Mouse (Mus musculus) liver, adult (tissue): ENCODE results near the gene Kcne2.

Experiments
- GATA4 ChIP-seq: IDR thresholded peaks from 2 replicates; pipeline ENCODE4 v1.6.1; 2014; ENCODE audit warnings: mild to moderate bottlenecking, low read length; ENCODE audit not compliant: insufficient replicate concordance

Gene Kcne2

DNA sequence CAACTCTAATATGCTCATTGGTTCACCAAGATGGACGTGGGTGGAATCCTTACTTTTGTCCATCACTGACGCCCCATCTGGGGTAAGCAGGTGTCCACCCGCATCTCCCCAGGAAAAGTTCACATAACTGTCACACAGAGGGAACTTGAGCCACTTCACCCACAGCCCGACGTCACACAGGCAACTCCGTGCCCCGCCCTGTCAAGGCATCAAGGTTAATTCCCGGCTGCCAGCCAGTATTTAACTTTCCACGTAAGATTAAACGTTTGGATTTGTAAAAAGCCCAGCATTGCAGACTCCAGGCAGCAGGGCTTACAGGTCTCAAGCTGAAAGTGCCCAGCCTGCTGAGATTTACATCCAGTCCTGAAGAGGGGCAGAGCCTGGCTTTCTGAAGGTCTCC is at the start of gene Kcne2:
Gene Kcne2, plus strand, starts transcription at position 289 of the 400 bp plus-strand sequence.
- TF ChIP-seq GATA4, result no peak

DNA sequence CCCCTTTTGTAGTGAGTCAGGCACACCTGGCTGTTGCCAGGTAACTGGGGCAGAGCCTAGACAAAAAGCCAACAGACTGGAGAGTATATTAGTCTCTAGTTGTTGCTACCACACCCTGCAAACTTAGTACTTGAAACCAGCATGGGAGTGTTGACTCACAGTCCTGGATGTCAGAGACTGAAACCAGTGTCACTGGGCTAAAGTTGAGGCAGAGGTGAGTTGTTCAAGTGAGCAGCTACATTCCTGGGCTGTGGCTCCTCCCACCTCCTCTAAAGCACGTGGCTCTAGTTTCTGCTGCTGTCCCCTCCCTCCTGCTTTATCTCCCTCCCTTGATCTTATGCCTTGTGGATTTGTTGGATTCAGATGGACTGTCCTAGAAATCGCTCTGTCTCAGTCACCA is 46.3 kb upstream of the Kcne2 start:
- TF ChIP-seq GATA4, result no peak

- TF ChIP-seq GATA4, result no peak
These were observed 45.2 kb upstream of the Kcne2 start for GRCm38 (mm10) chr16:92246974-92247373.

DNA sequence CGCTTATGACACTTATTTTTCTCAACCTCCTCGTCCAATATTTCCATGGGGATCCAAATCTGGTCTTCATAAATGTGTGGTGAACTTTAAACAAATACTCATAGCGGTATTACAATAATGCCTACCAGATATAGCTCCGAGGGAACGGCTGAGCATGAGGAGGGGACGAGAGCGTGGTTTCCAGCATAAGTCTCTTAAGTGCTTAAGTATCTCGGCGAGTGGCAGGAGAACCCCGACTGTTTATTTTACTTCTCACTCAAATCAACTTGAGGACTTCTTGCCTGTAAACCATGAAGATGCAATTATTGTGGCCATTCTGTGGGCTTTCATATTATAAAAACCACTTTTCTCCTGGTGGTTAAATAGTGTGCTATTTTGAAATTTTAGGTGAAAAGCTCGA is 44.5 kb upstream of the Kcne2 start:
- TF ChIP-seq GATA4, result no peak

DNA sequence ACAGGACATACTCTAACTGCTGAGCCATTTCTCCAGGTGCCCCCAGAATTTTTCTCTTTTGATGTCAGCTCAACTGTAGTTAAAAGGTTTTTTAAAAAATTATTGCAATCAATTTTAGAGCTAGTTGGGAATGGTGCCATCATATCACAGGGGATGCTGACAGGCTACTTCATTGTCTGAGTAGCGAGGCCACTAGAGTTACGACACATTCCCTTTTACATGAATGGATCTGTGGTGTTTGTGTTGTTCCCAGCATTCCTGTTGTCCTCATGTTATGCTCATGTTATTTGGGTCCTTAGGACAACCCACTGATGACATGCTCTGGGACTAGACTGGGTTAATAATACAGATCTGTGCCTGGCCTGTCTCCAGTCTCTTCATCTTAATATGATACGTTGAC is 42.5 kb upstream of the Kcne2 start:
- TF ChIP-seq GATA4, result no peak

- TF ChIP-seq GATA4, result no peak
These were observed 41.7 kb upstream of the Kcne2 start for GRCm38 (mm10) chr16:92250452-92250851.

DNA sequence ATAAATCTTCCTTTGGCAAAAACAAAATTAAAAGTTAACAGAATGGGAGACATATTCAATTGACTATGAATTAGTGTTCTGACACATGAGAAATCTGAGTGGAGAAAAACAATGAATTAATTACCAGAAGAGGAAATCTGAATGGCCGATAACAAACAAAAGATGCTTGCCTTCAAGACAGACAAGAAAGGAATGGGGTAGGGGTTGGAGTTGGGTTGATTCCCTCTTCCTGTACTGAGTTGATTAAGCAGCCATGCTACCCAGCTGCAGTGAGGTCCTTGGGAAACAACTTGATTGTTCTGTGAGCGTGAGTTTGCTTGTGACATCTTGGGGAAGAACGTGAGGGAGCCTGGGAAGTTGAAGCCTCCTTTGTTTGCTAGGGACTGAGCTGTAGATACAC is 37.9 kb upstream of the Kcne2 start:
- TF ChIP-seq GATA4, result no peak

DNA sequence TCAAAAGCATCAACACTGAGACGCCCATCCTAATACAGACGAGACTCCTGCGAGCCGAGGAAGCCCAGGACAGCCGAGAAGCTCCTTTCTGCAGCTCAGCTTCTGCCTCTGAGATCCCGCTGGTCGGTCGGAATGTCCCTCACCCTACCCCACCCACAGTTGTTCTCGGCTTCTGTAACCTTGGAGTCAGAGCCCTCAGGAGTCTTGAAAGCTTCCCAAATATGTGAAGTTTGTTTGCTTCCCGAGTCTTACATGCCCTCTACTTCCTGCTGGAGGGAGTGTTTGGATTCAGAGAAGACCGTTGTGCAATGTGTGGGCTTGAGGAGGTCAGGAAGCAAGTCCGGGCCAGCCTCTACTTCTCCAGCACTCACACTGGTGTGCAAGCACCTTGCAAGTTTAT is 24.3 kb upstream of the Kcne2 start:
- no peak for TF ChIP-seq GATA4

GRCm38 (mm10) chr16:92274516-92274915 is 17.7 kb upstream of the Kcne2 start:
- TF ChIP-seq GATA4, result no peak

DNA sequence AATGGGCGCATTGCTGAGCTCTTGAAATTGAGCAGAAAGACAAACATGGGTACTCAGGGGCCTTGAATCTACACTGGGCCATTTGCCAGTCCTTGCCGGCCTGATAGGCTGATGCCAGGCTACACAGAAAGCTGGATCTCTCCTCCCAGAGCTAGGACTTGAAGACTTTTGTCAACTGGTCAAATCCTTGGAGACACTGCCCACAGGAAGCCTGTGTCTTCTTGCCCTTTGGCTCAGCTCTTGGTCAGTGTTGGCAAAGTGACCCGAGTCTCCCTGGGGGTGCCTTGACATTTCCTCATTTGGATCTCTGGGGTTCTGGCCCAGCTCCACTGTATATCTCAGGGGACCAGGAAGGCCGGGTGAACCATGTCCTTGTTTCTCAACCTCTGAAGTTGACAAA is 16.7 kb upstream of the Kcne2 start:
- TF ChIP-seq GATA4, result no peak

DNA sequence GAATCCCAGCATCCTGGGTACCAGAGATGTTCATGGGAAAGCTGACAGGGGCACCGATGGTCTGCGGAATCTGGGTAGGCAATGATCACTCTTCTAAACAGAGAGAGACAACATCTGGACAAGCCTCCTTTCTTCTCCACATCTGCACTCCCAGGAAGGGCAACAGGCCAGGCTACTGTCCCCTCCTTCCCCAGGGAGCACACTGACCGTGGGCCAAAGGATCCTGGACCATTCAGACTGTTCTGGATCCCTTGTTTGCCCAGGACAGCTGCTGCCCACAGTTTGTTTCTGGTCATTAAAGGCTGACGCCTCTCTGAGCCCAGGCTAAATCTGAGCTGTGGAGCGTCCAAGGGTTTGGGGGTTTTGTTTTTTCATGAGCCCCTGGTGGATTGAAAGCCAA is 9.5 kb upstream of the Kcne2 start:
- TF ChIP-seq GATA4, result no peak

DNA sequence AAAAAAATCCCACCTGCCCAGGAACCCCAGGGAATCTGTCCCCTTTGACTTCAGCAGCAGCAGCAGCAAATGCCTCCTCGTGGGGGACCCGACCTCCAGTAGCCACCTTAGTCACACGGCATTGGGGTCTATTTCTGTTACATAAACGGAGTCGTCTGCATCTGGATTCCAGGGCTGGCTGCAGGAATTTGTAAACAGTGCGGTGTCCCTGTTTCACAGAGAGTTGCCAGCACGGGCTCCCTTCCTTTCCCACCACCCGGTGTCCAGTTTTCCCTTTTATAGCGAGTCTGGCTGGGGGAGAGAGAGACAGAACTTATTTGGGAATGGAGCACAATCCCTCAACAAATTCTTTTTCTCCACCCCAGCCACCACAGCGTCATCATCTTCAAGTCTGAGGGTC is 7.1 kb upstream of the Kcne2 start:
- TF ChIP-seq GATA4, result no peak

- no peak for TF ChIP-seq GATA4
These were observed 5.6 kb upstream of the Kcne2 start for GRCm38 (mm10) chr16:92286609-92287008.

DNA sequence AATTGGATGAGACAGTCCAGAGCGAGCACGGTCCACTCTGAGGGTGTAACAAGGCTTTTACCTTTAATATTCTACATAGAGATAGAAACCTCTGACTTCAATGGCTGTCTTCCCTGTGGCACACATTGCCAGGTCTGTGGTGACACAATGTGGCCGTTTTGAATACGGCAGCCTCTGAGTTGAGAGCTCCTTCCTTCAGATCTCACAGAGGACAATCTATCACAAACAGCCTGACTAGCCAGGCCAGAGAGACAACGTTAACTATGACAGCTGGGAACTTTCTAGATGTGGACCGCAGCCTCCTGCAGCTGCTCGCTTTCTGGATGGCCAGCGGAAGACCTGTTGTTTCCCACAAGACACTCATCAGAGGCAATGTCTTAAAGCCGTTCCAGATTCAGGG is 3.4 kb upstream of the Kcne2 start:
- TF ChIP-seq GATA4, result no peak

DNA sequence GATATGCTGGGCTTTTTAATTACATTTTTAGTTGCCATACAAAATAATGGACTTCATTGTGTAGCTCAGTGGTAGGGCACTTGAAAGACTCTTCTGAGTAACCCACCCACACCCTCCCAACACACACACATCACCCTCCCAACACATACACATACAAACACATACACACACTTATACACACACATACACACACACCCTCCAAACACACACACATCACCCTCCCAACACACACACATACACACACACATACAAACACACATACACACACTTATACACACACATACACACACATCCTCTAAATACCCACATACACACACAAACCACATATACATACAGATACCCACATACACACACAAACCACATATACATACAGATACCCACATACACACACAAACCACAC is 2.1 kb upstream of the Kcne2 start:
- no peak for TF ChIP-seq GATA4

DNA sequence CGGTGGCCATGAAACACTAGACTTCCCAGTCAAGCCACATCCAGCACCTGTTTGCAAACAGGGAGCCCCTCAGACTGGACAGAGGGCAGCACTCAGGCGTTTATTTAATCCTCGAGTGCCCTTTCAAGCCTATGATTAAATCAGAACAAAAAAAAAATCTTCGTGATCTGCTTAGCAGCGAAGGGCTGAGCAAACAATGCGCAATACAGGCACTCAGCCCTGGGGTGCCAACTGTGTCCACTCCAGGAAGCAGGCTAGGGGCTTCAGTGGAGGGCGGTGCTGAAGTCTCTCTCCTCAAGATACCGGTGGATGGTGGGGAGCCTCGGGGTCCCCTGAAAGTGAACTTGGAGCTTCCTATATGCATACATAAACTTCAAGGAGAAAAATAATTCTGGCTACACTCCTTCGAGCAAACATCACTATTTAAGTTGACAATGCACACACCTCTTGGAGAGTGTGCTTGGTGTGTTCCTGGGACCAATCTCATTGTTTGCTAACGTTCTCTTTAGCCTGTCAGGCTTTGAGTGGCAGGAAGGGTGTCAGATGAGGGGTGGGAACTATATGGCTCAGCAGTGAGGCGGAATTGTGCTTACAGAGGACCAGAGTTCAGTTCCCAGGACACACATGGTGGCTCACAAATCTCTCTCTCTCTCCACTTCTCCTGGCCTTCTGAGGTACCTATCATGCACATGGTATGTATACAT is 2.2 kb downstream of the Kcne2 start:
- TF ChIP-seq GATA4, result no peak

DNA sequence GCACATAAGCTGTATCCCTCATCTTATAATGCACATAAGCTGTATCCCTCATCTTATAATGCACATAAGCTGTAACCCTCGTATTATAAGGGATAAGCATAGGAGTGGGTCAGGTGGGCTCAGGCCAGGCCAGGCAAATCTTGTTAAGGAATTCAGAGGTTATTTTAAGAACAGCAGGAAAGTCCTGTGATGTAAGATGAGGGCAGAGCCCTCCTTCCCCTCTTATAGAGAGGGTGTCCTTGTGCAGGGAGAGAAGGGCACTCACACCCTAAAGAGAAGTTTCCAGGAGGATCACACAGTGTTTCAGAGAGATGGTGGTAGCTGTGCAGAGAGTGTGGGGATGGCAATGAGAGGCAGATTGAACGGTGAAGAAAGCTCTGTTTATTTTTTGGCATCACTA is 3.1 kb downstream of the Kcne2 start:
- no peak for TF ChIP-seq GATA4

- TF ChIP-seq GATA4, result peak; percentile 98
These were observed 8.6 kb downstream of the Kcne2 start, which contains the start of gene Smim11 for GRCm38 (mm10) chr16:92300649-92301411. Gene Smim11, plus strand, starts transcription at chr16:92301286.
